Mouse (Mus musculus): ENCODE results near the gene Igfbpl1. TPM values are rescaled to one million over a fixed set of nuclear protein-coding genes. Genes with fewer than 3 reads are reported as not detected.

The Igfbpl1 gene
- polyA plus RNA-seq, 1 experiment from 2014 or later, result 0.52 TPM

GRCm38 (mm10) chr4:45771173-45771572 is 55.5 kb downstream of the Igfbpl1 start:
- Histone ChIP-seq H3K4me1 (ENCODE audit: control insufficient read depth, insufficient read depth, low read length) (peaks cover 4% of the 10 kb centered on the region; the same call in 1 of the 2 replicates), H3K27ac (replicated peaks; ENCODE audit: low read depth, low read length) (no peak overlapping the region), H3K4me2 (ENCODE audit: low read depth, severe bottlenecking) (no peak overlapping the region), H3K27me3 (ENCODE audit: control insufficient read depth, insufficient read depth, low read length) (peaks cover 4% of the 10 kb centered on the region; the same call in 1 of the 2 replicates), H3K9ac (ENCODE audit: low read length) (no peak overlapping the region), H3K9me3 (ENCODE audit: control insufficient read depth, low read length) (no peaks in the 10 kb centered on the region), H3K36me3 (ENCODE audit: control insufficient read depth, insufficient read depth, low read length) (no peaks in the 10 kb centered on the region), H3K4me3 (ENCODE audit: low read depth, low read length) (no peak overlapping the region)
- ATAC-seq (ENCODE audit: insufficient number of reproducible peaks, low FRiP score, low TSS enrichment, low read depth) (no peak), DNase-seq (ENCODE audit: low spot score) (no peak)
- 31% methylated on average over 8 of the region's 8 CpGs for WGBS

- no peak overlapping the region for H3K27ac ChIP-seq (replicated peaks; ENCODE audit: low read depth, low read length)
These were observed 56.1 kb downstream of the Igfbpl1 start for GRCm38 (mm10) chr4:45770638-45771033.

GRCm38 (mm10) chr4:45769791-45770637 is 56.7 kb downstream of the Igfbpl1 start:
- Histone ChIP-seq H3K4me2 (ENCODE audit: low read depth, severe bottlenecking) (no peak overlapping the region), H3K27me3 (ENCODE audit: control insufficient read depth, insufficient read depth, low read length) (peaks cover 8% of the 10 kb centered on the region; the same call in 1 of the 2 replicates), H3K9ac (ENCODE audit: low read length) (no peak overlapping the region), H3K9me3 (ENCODE audit: control insufficient read depth, low read length) (no peaks in the 10 kb centered on the region), H3K4me3 (ENCODE audit: low read depth, low read length) (no peak overlapping the region), H3K4me1 (ENCODE audit: control insufficient read depth, insufficient read depth, low read length) (peaks cover 11% of the 10 kb centered on the region; the same call in 1 of the 2 replicates), H3K36me3 (ENCODE audit: control insufficient read depth, insufficient read depth, low read length) (no peaks in the 10 kb centered on the region), H3K27ac (replicated peaks; ENCODE audit: low read depth, low read length) (no peak overlapping the region)
- ATAC-seq (ENCODE audit: insufficient number of reproducible peaks, low FRiP score, low TSS enrichment, low read depth), result no peak
- 10% methylated on average over 10 of the region's 10 CpGs for WGBS
- no peak for DNase-seq (ENCODE audit: low spot score)

More at GRCm38 (mm10) chr4:45770638-45771033, 56.1 kb downstream of the Igfbpl1 start:
- Histone ChIP-seq H3K4me2 (ENCODE audit: low read depth, severe bottlenecking) (no peak overlapping the region), H3K9ac (ENCODE audit: low read length) (no peak overlapping the region; the same call in 1 of the 2 replicates), H3K4me1 (ENCODE audit: control insufficient read depth, insufficient read depth, low read length) (peaks cover 7% of the 10 kb centered on the region; the same call in 1 of the 2 replicates), H3K9me3 (ENCODE audit: control insufficient read depth, low read length) (no peaks in the 10 kb centered on the region), H3K4me3 (ENCODE audit: low read depth, low read length) (no peak overlapping the region), H3K36me3 (ENCODE audit: control insufficient read depth, insufficient read depth, low read length) (no peaks in the 10 kb centered on the region), H3K27me3 (ENCODE audit: control insufficient read depth, insufficient read depth, low read length) (peaks cover 4% of the 10 kb centered on the region; the same call in 1 of the 2 replicates)
- WGBS, result 9% methylated on average over 4 of the region's 4 CpGs
- ATAC-seq (ENCODE audit: insufficient number of reproducible peaks, low FRiP score, low TSS enrichment, low read depth), result no peak
- no peak for DNase-seq (ENCODE audit: low spot score)

GRCm38 (mm10) chr4:45769141-45769540 is 57.6 kb downstream of the Igfbpl1 start:
- DNase-seq (ENCODE audit: low spot score), result no peak
- H3K9me3 ChIP-seq (ENCODE audit: control insufficient read depth, low read length), result no peaks in the 10 kb centered on the region
- H3K4me1 ChIP-seq (ENCODE audit: control insufficient read depth, insufficient read depth, low read length), result peaks cover 15% of the 10 kb centered on the region
- no peak overlapping the region for H3K27ac ChIP-seq (replicated peaks; ENCODE audit: low read depth, low read length)
- ATAC-seq (ENCODE audit: insufficient number of reproducible peaks, low FRiP score, low TSS enrichment, low read depth), result no peak
- 49% methylated on average over 10 of the region's 10 CpGs for WGBS
- H3K9ac ChIP-seq (ENCODE audit: low read length), result no peak overlapping the region
- H3K4me2 ChIP-seq (ENCODE audit: low read depth, severe bottlenecking), result no peak overlapping the region
- H3K27me3 ChIP-seq (ENCODE audit: control insufficient read depth, insufficient read depth, low read length), result peaks cover 14% of the 10 kb centered on the region
- H3K4me3 ChIP-seq (ENCODE audit: low read depth, low read length), result no peak overlapping the region
- no peaks in the 10 kb centered on the region for H3K36me3 ChIP-seq (ENCODE audit: control insufficient read depth, insufficient read depth, low read length)

- Histone ChIP-seq H3K27me3 (ENCODE audit: control insufficient read depth, insufficient read depth, low read length) (peaks cover 20% of the 10 kb centered on the region), H3K9ac (ENCODE audit: low read length) (no peak overlapping the region), H3K4me2 (ENCODE audit: low read depth, severe bottlenecking) (no peak overlapping the region), H3K27ac (replicated peaks; ENCODE audit: low read depth, low read length) (no peak overlapping the region), H3K9me3 (ENCODE audit: control insufficient read depth, low read length) (no peaks in the 10 kb centered on the region), H3K4me3 (ENCODE audit: low read depth, low read length) (no peak overlapping the region), H3K36me3 (ENCODE audit: control insufficient read depth, insufficient read depth, low read length) (no peaks in the 10 kb centered on the region), H3K4me1 (ENCODE audit: control insufficient read depth, insufficient read depth, low read length) (peaks cover 26% of the 10 kb centered on the region)
- ATAC-seq (ENCODE audit: insufficient number of reproducible peaks, low FRiP score, low TSS enrichment, low read depth) (no peak), DNase-seq (ENCODE audit: low spot score) (no peak)
- 39% methylated on average over 11 of the region's 11 CpGs for WGBS
These were observed 58.7 kb downstream of the Igfbpl1 start for GRCm38 (mm10) chr4:45767891-45768558.

- no peak for ATAC-seq (ENCODE audit: insufficient number of reproducible peaks, low FRiP score, low TSS enrichment, low read depth)
- peaks cover 20% of the 10 kb centered on the region for H3K27me3 ChIP-seq (ENCODE audit: control insufficient read depth, insufficient read depth, low read length)
These were observed 59.9 kb downstream of the Igfbpl1 start for GRCm38 (mm10) chr4:45766774-45767173.

GRCm38 (mm10) chr4:45765565-45766201 is 61.0 kb downstream of the Igfbpl1 start:
- peaks cover 27% of the 10 kb centered on the region for H3K4me1 ChIP-seq (ENCODE audit: control insufficient read depth, insufficient read depth, low read length)
- H3K4me2 ChIP-seq (ENCODE audit: low read depth, severe bottlenecking), result peak overlapping the region; percentile 42
- no peak for ATAC-seq (ENCODE audit: insufficient number of reproducible peaks, low FRiP score, low TSS enrichment, low read depth)
- DNase-seq (ENCODE audit: low spot score), result peak; percentile 51
- H3K4me3 ChIP-seq (ENCODE audit: low read depth, low read length), result peak overlapping the region; percentile 15; the same call in 1 of the 2 replicates
- 1% methylated on average over 14 of the region's 18 CpGs for WGBS
- peaks cover 20% of the 10 kb centered on the region for H3K27me3 ChIP-seq (ENCODE audit: control insufficient read depth, insufficient read depth, low read length)
- no peaks in the 10 kb centered on the region for H3K36me3 ChIP-seq (ENCODE audit: control insufficient read depth, insufficient read depth, low read length)
- H3K9ac ChIP-seq (ENCODE audit: low read length), result peak overlapping the region; percentile 40; the same call in 1 of the 2 replicates
- H3K9me3 ChIP-seq (ENCODE audit: control insufficient read depth, low read length), result no peaks in the 10 kb centered on the region
- no peak overlapping the region for H3K27ac ChIP-seq (replicated peaks; ENCODE audit: low read depth, low read length)

More at GRCm38 (mm10) chr4:45766774-45767173, 59.9 kb downstream of the Igfbpl1 start:
- no peak overlapping the region for H3K4me3 ChIP-seq (ENCODE audit: low read depth, low read length)
- H3K4me2 ChIP-seq (ENCODE audit: low read depth, severe bottlenecking), result no peak overlapping the region
- WGBS, result 52% methylated on average over 7 of the region's 7 CpGs
- H3K27ac ChIP-seq (replicated peaks; ENCODE audit: low read depth, low read length), result no peak overlapping the region
- no peak for DNase-seq (ENCODE audit: low spot score)
- H3K9ac ChIP-seq (ENCODE audit: low read length), result no peak overlapping the region
- H3K9me3 ChIP-seq (ENCODE audit: control insufficient read depth, low read length), result no peaks in the 10 kb centered on the region
- H3K4me1 ChIP-seq (ENCODE audit: control insufficient read depth, insufficient read depth, low read length), result peaks cover 27% of the 10 kb centered on the region
- no peaks in the 10 kb centered on the region for H3K36me3 ChIP-seq (ENCODE audit: control insufficient read depth, insufficient read depth, low read length)

- H3K36me3 ChIP-seq (ENCODE audit: control insufficient read depth, insufficient read depth, low read length), result no peaks in the 10 kb centered on the region
These were observed 61.6 kb downstream of the Igfbpl1 start for GRCm38 (mm10) chr4:45765121-45765564.

More at GRCm38 (mm10) chr4:45765121-45765564, 61.6 kb downstream of the Igfbpl1 start:
- ATAC-seq (ENCODE audit: insufficient number of reproducible peaks, low FRiP score, low TSS enrichment, low read depth) (no peak), DNase-seq (ENCODE audit: low spot score) (no peak)
- Histone ChIP-seq H3K27me3 (ENCODE audit: control insufficient read depth, insufficient read depth, low read length) (peaks cover 20% of the 10 kb centered on the region), H3K27ac (replicated peaks; ENCODE audit: low read depth, low read length) (no peak overlapping the region), H3K9me3 (ENCODE audit: control insufficient read depth, low read length) (no peaks in the 10 kb centered on the region), H3K4me3 (ENCODE audit: low read depth, low read length) (peak overlapping the region; percentile 15; the same call in 1 of the 2 replicates), H3K4me1 (ENCODE audit: control insufficient read depth, insufficient read depth, low read length) (peaks cover 24% of the 10 kb centered on the region), H3K9ac (ENCODE audit: low read length) (peak overlapping the region; percentile 40; the same call in 1 of the 2 replicates), H3K4me2 (ENCODE audit: low read depth, severe bottlenecking) (peak overlapping the region; percentile 42)
- WGBS, result 2% methylated on average over 16 of the region's 16 CpGs

Measured in limb, embryonic 11.5 days (tissue).